Comparison of ENCODE assay signal across 8 mouse cellular contexts in genomic region chr2:121140018-121140882, GRCm38 (mm10). TPM values are rescaled to one million over a fixed set of nuclear protein-coding genes. Genes with fewer than 3 reads are reported as not detected.
A peak's percentile ranks its signal among the peaks of the same experiment; 100 is the strongest.
DNase-seq lines count a peak whose midpoint lies in the region; ATAC-seq and TF ChIP-seq lines count a peak whose summit lies in the region.

Gene Adal, plus strand, starts transcription at chr2:121140428.
Gene Lcmt2, minus strand, starts transcription at chr2:121140653.

- no peaks in the 10 kb centered on the region for H3K9me3 ChIP-seq in MEL (replicated peaks; ENCODE audit: insufficient read depth, low read length)
- H3K9me3 ChIP-seq in hindbrain, embryonic 10.5 days, result peaks cover 17% of the 10 kb centered on the region
- no peaks in the 10 kb centered on the region for H3K9me3 ChIP-seq in lung, postnatal 0 days (ENCODE audit: low read length)

- H3K27me3 ChIP-seq in MEL (ENCODE audit: control insufficient read depth in 1 of 2, insufficient read depth in 2 of 2, low read length in 2 of 2), result no peaks in the 10 kb centered on the region
- no peaks in the 10 kb centered on the region for H3K27me3 ChIP-seq in hindbrain, embryonic 10.5 days (ENCODE audit: insufficient read depth, poor library complexity, severe bottlenecking)
- H3K27me3 ChIP-seq in lung, postnatal 0 days (replicated peaks; ENCODE audit: insufficient read depth, low read length), result no peaks in the 10 kb centered on the region

- peak within 1 kb of the TSS; percentile 84 to 92 for H3K4me3 ChIP-seq in MEL (ENCODE audit: control insufficient read depth in 1 of 2, insufficient read depth in 1 of 2, low read depth in 2 of 2, low read length in 2 of 2)
- peak within 1 kb of the TSS; percentile 64 for H3K4me3 ChIP-seq in hindbrain, embryonic 10.5 days
- H3K4me3 ChIP-seq in lung, postnatal 0 days (ENCODE audit: low read depth, low read length), result peak within 1 kb of the TSS; percentile 55

- H3K4me2 ChIP-seq in lung, postnatal 0 days (replicated peaks; ENCODE audit: low read depth, low read length), result peak within 1 kb of the TSS; percentile 92

- peaks cover 0 to 26% of the 10 kb centered on the region in 2 experiments; a peak in 2 of 4 replicates for H3K36me3 ChIP-seq in MEL (ENCODE audit: control insufficient read depth in 1 of 2, insufficient read depth in 2 of 2, low read length in 2 of 2)
- H3K36me3 ChIP-seq in hindbrain, embryonic 10.5 days, result peaks cover 49% of the 10 kb centered on the region
- peaks cover 9% of the 10 kb centered on the region; the same call in 1 of the 2 replicates for H3K36me3 ChIP-seq in lung, postnatal 0 days (ENCODE audit: insufficient read depth, low read length)

- peak; percentile 95 for DNase-seq in MEL (ENCODE audit: low read depth, low spot score)
- DNase-seq in cerebellum, adult 8-10 months, result peak; percentile 94
- peak; percentile 94 for DNase-seq in hindbrain, embryonic 10.5 days (ENCODE audit: low spot score)
- DNase-seq in layer of hippocampus, adult 9-11 months, result peak; percentile 93
- peak; percentile 95 for DNase-seq in lung, postnatal 0 days (ENCODE audit: low spot score)
- DNase-seq in ovary, postnatal 14 days (ENCODE audit: low spot score), result peak; percentile 85
- DNase-seq in thymus, postnatal 14 days, result peak; percentile 91

- peaks cover 31% of the 10 kb centered on the region for H3K79me2 ChIP-seq in MEL (ENCODE audit: control insufficient read depth, insufficient read depth, low read length, poor library complexity)

- H3K9ac ChIP-seq in MEL (ENCODE audit: control insufficient read depth, low read depth, low read length, poor library complexity, severe bottlenecking), result peak within 1 kb of the TSS; percentile 83
- peak within 1 kb of the TSS; percentile 70 for H3K9ac ChIP-seq in lung, postnatal 0 days (replicated peaks; ENCODE audit: low read depth)

- peak; percentile 91 for ATAC-seq in frontal cortex, adult (ENCODE audit: low TSS enrichment)
- peak; percentile 95 for ATAC-seq in lung, postnatal 0 days

- TF ChIP-seq POLR2A in MEL (IDR thresholded peaks at IDR 0.05; ENCODE audit: control insufficient read depth in 1 of 2, insufficient read depth in 1 of 2, low read depth in 1 of 2, low read length in 2 of 2, poor library complexity in 1 of 2), result peak; percentile 96 to 98

- H3K27ac ChIP-seq in MEL (ENCODE audit: control insufficient read depth, low read depth, low read length), result peak within 1 kb of the TSS; percentile 85
- H3K27ac ChIP-seq in hindbrain, embryonic 10.5 days, result peak within 1 kb of the TSS; percentile 96
- H3K27ac ChIP-seq in lung, postnatal 0 days (ENCODE audit: low read length), result peak within 1 kb of the TSS; percentile 96

- TF ChIP-seq RAD21 in MEL (IDR thresholded peaks at IDR 0.05; ENCODE audit: low read depth, low read length), result no peak

- under 1% methylated on average over 87 of the region's 87 CpGs for WGBS in hindbrain, embryonic 10.5 days
- WGBS in lung, postnatal 0 days, result under 1% methylated on average over 85 of the region's 87 CpGs

- no peak for TF ChIP-seq EP300 in MEL (IDR thresholded peaks at IDR 0.05; ENCODE audit: low read depth in 1 of 2, low read length in 2 of 2)
- no peak for TF ChIP-seq EP300 in lung, postnatal 0 days (IDR thresholded peaks at IDR 0.05)

- no peak for TF ChIP-seq CTCF in MEL (IDR thresholded peaks at IDR 0.05 in 2 of 3, conservative IDR thresholded peaks at IDR 0.05 in 1 of 3; ENCODE audit: control insufficient read depth in 1 of 3, insufficient read depth in 1 of 3, low read depth in 2 of 3, low read length in 3 of 3, poor library complexity in 1 of 3, severe bottlenecking in 1 of 3)
- TF ChIP-seq CTCF in lung, postnatal 0 days (IDR thresholded peaks at IDR 0.05), result no peak

- peaks cover 5 to 14% of the 10 kb centered on the region in 2 experiments; a peak in 3 of 4 replicates for H3K4me1 ChIP-seq in MEL (ENCODE audit: control insufficient read depth in 1 of 2, insufficient read depth in 2 of 2, low read length in 2 of 2)
- peaks cover 30% of the 10 kb centered on the region for H3K4me1 ChIP-seq in hindbrain, embryonic 10.5 days (replicated peaks)
- peaks cover 19% of the 10 kb centered on the region for H3K4me1 ChIP-seq in lung, postnatal 0 days (ENCODE audit: insufficient read depth, low read depth, low read length)

TF ChIP-seq in MEL, 35 proteins besides CTCF, POLR2A, EP300 and RAD21:
- TF ChIP-seq RCOR1 (IDR thresholded peaks at IDR 0.05; ENCODE audit: low read depth, low read length) (no peak; the same call in 1 of the 2 replicates), ELF1 (IDR thresholded peaks at IDR 0.05; ENCODE audit: low read depth, low read length) (0 out of 2 replicates have a peak, but pooled peaks have one; percentile 10), POLR2AphosphoS2 (IDR thresholded peaks at IDR 0.05; ENCODE audit: low read length) (peak; percentile 95), MAFK (IDR thresholded peaks at IDR 0.05; ENCODE audit: borderline replicate concordance, low read depth, low read length) (no peak), ZMIZ1 (IDR thresholded peaks at IDR 0.05; ENCODE audit: low read depth, low read length) (peak; percentile 28; the same call in 1 of the 2 replicates), USF1 (IDR thresholded peaks at IDR 0.05; ENCODE audit: low read depth, low read length) (no peak), JUND (IDR thresholded peaks at IDR 0.05; ENCODE audit: low read depth, low read length) (no peak), MAZ (IDR thresholded peaks at IDR 0.05; ENCODE audit: low read depth, low read length) (no peak), TCF12 (IDR thresholded peaks at IDR 0.05; ENCODE audit: low read depth, low read length) (peak; percentile 62; the same call in 1 of the 2 replicates), MEF2A (IDR thresholded peaks at IDR 0.05; ENCODE audit: extremely low read depth, insufficient replicate concordance, low read depth, low read length, poor library complexity, severe bottlenecking) (no peak), USF2 (IDR thresholded peaks at IDR 0.05; ENCODE audit: borderline replicate concordance in 1 of 2, insufficient read depth in 1 of 2, low read depth in 1 of 2, low read length in 2 of 2) (no peak), UBTF (IDR thresholded peaks at IDR 0.05; ENCODE audit: borderline replicate concordance, insufficient read depth, low read depth, low read length) (no peak), ETS1 (IDR thresholded peaks at IDR 0.05; ENCODE audit: low read depth, low read length) (no peak; the same call in 1 of the 2 replicates), HCFC1 (IDR thresholded peaks at IDR 0.05; ENCODE audit: low read depth, low read length) (peak; percentile 79), POLR2AphosphoS5 (IDR thresholded peaks at IDR 0.05; ENCODE audit: borderline replicate concordance, low read depth, low read length) (no peak), MYB (IDR thresholded peaks at IDR 0.05; ENCODE audit: low read depth, low read length) (no peak), MYC (IDR thresholded peaks at IDR 0.05; ENCODE audit: low read depth, low read length) (peak; percentile 85; the same call in 1 of the 2 replicates), BHLHE40 (IDR thresholded peaks at IDR 0.05; ENCODE audit: borderline replicate concordance, low read depth, low read length) (0 out of 2 replicates have a peak, but pooled peaks have one; percentile 22), MXI1 (IDR thresholded peaks at IDR 0.05; ENCODE audit: low read depth, low read length) (peak; percentile 46; the same call in 1 of the 2 replicates), GABPA (IDR thresholded peaks at IDR 0.05; ENCODE audit: low read depth, low read length) (no peak), SMC3 (IDR thresholded peaks at IDR 0.05; ENCODE audit: low read depth, low read length) (no peak), ZNF384 (IDR thresholded peaks at IDR 0.05; ENCODE audit: low read depth, low read length) (no peak), NELFE (IDR thresholded peaks at IDR 0.05; ENCODE audit: low read depth, low read length) (peak; percentile 95), CHD2 (IDR thresholded peaks at IDR 0.05; ENCODE audit: low read length) (peak; percentile 71), CHD1 (IDR thresholded peaks at IDR 0.05; ENCODE audit: low read depth, low read length) (no peak; the same call in 1 of the 2 replicates), SIN3A (IDR thresholded peaks at IDR 0.05; ENCODE audit: low read length) (peak; percentile 72), KAT2A (conservative IDR thresholded peaks at IDR 0.05; ENCODE audit: low read depth, low read length) (no peak; the same call in 1 of the 2 replicates), E2F4 (IDR thresholded peaks at IDR 0.05; ENCODE audit: borderline replicate concordance, low read depth, low read length) (no peak), ZKSCAN1 (IDR thresholded peaks at IDR 0.05; ENCODE audit: low read depth, low read length) (no peak), ZC3H11A (IDR thresholded peaks at IDR 0.05; ENCODE audit: low read depth, low read length) (no peak), TAL1 (IDR thresholded peaks at IDR 0.05; ENCODE audit: low read length) (no peak), GATA1 (IDR thresholded peaks at IDR 0.05; ENCODE audit: low read depth, low read length) (no peak), TBP (IDR thresholded peaks at IDR 0.05; ENCODE audit: low read depth, low read length) (no peak), MAX (IDR thresholded peaks at IDR 0.05; ENCODE audit: low read length) (peak; percentile 77), NRF1 (IDR thresholded peaks at IDR 0.05; ENCODE audit: insufficient read depth, low read depth, low read length, poor library complexity, severe bottlenecking) (peak; percentile 68)

RNA-seq across cellular contexts. Expression of gene Adal, which starts in this region (rescaled TPM):
- total RNA-seq in MEL (2012; rRNA removed), result 9.3 and 10.8 TPM in 2 replicates
- polyA plus RNA-seq in MEL (2012; ENCODE audit: insufficient read depth in 1 of 2, insufficient read length in 2 of 2, low read depth in 1 of 2, low replicate concordance in 2 of 2, missing spikeins in 1 of 2), result 100 to 1,000 TPM in 1 of 2 experiments, 10 to 100 TPM in 1; 12.1 to 101 TPM
- 27.5 and 28.3 TPM in 2 replicates for polyA plus RNA-seq in hindbrain, embryonic 10.5 days (2016; fragmentation: Nextera tagmentation; extraction: Ambion mirVana)
- 12.7 and 13.5 TPM in 2 replicates for polyA plus RNA-seq in lung, postnatal 0 days (2015; fragmentation: Nextera tagmentation; extraction: Ambion mirVana)

RNA-seq across cellular contexts. Expression of gene Lcmt2, which starts in this region (rescaled TPM):
- 9.4 and 13.2 TPM in 2 replicates for total RNA-seq in MEL (2012; rRNA removed)
- polyA plus RNA-seq in MEL (2012; ENCODE audit: insufficient read depth in 1 of 2, insufficient read length in 2 of 2, low read depth in 1 of 2, low replicate concordance in 2 of 2, missing spikeins in 1 of 2), result 10 to 100 TPM in 1 of 2 experiments, not detected in 1; 12.9 TPM
- polyA plus RNA-seq in hindbrain, embryonic 10.5 days (2016; fragmentation: Nextera tagmentation; extraction: Ambion mirVana), result 22.0 and 24.1 TPM in 2 replicates
- polyA plus RNA-seq in lung, postnatal 0 days (2015; fragmentation: Nextera tagmentation; extraction: Ambion mirVana), result 19.3 and 21.8 TPM in 2 replicates

Comparison
In these comparisons a context has a peak if more than half of its experiments do, and no peak if none do; other contexts are left out.
1. Peak in every context shown above with its lines: DNase-seq, ATAC-seq, H3K4me3 ChIP-seq and H3K27ac ChIP-seq.